Mouse (Mus musculus) heart, adult 8-10 months (tissue): Measurements from ENCODE around the gene Il1rl1. TPM values are rescaled to one million over a fixed set of nuclear protein-coding genes. Genes with fewer than 3 reads are reported as not detected.

Experiments used
- DNase-seq: peaks from one replicate; pipeline ENCODE4 v3.0.0; 2022; ENCODE audit warnings: low spot score
- total RNA-seq, 4 experiments: library from RNA; stranded (reverse); gene quantifications; 2 replicates each; pipeline ENCODE4 v1.2.4; 2022

Il1rl1 gene
- 1 to 10 TPM in 1 of 4 experiments, under 1 TPM in 3; 0.37 to 1.6 (median 0.87) TPM for total RNA-seq

GRCm38 (mm10) chr1:40428910-40429675 lies at the start of gene Il1rl1:
Il1rl1 (plus strand) TSS chr1:40429570.
- no peak for DNase-seq

GRCm38 (mm10) chr1:40380111-40380510 lies 49.3 kb upstream of the Il1rl1 start:
- DNase-seq = no peak

- DNase-seq = no peak
Measured at GRCm38 (mm10) chr1:40380990-40381389, 48.4 kb upstream of the Il1rl1 start.

GRCm38 (mm10) chr1:40382841-40383240 lies 46.5 kb upstream of the Il1rl1 start:
- DNase-seq = no peak

GRCm38 (mm10) chr1:40384931-40385545 lies 44.3 kb upstream of the Il1rl1 start:
- no peak for DNase-seq

- DNase-seq = no peak
Measured at GRCm38 (mm10) chr1:40391374-40391773, 38.0 kb upstream of the Il1rl1 start.

GRCm38 (mm10) chr1:40392535-40392934 lies 36.8 kb upstream of the Il1rl1 start:
- DNase-seq = no peak

GRCm38 (mm10) chr1:40393214-40393613 lies 36.2 kb upstream of the Il1rl1 start:
- DNase-seq = no peak

- no peak for DNase-seq
Measured at GRCm38 (mm10) chr1:40399639-40400038, 29.7 kb upstream of the Il1rl1 start.

GRCm38 (mm10) chr1:40404682-40405081 lies 24.7 kb upstream of the Il1rl1 start:
- DNase-seq = peak; percentile 12

- peak; percentile 9 for DNase-seq
Measured at GRCm38 (mm10) chr1:40409882-40410281, 19.5 kb upstream of the Il1rl1 start.

- no peak for DNase-seq
Measured at GRCm38 (mm10) chr1:40413039-40413438, 16.3 kb upstream of the Il1rl1 start.

- DNase-seq = no peak
Measured at GRCm38 (mm10) chr1:40414276-40414675, 15.1 kb upstream of the Il1rl1 start.

GRCm38 (mm10) chr1:40414863-40415656 lies 14.3 kb upstream of the Il1rl1 start:
- peak; percentile 5 for DNase-seq

GRCm38 (mm10) chr1:40417034-40417433 lies 12.3 kb upstream of the Il1rl1 start:
- DNase-seq = no peak

- no peak for DNase-seq
Measured at GRCm38 (mm10) chr1:40418512-40418911, 10.9 kb upstream of the Il1rl1 start.

GRCm38 (mm10) chr1:40423892-40424291 lies 5.5 kb upstream of the Il1rl1 start:
- no peak for DNase-seq

GRCm38 (mm10) chr1:40427270-40427669 lies 2.1 kb upstream of the Il1rl1 start:
- DNase-seq = no peak

GRCm38 (mm10) chr1:40427901-40428300 lies 1.5 kb upstream of the Il1rl1 start:
- DNase-seq = no peak

- no peak for DNase-seq
Measured at GRCm38 (mm10) chr1:40430143-40430834, 919 bp downstream of the Il1rl1 start.

GRCm38 (mm10) chr1:40432169-40432568 lies 2.8 kb downstream of the Il1rl1 start:
- DNase-seq = no peak

- DNase-seq = no peak
Measured at GRCm38 (mm10) chr1:40435936-40436335, 6.6 kb downstream of the Il1rl1 start.
